Mouse (Mus musculus) ES-Bruce4 (cell line): Measurements from ENCODE around the gene Plcxd2. TPM values are rescaled to one million over a fixed set of nuclear protein-coding genes. Genes with fewer than 3 reads are reported as not detected.

Source experiments
- H3K27ac ChIP-seq: 2 replicates; pipeline ENCODE4 v1.5.1; 2012; ENCODE audit warnings: low read length, inconsistent platforms; ENCODE audit not compliant: insufficient read depth
- H3K27me3 ChIP-seq: 2 replicates; pipeline ENCODE4 v1.6.1; 2012; ENCODE audit warnings: mild to moderate bottlenecking, low read length, inconsistent platforms; ENCODE audit not compliant: control insufficient read depth, poor library complexity, insufficient read depth, severe bottlenecking
- H3K36me3 ChIP-seq: 2 replicates; pipeline ENCODE4 v1.6.1; 2012; ENCODE audit warnings: inconsistent platforms, mild to moderate bottlenecking, low read length, moderate library complexity; ENCODE audit not compliant: control insufficient read depth, poor library complexity, insufficient read depth, severe bottlenecking
- H3K4me1 ChIP-seq: one replicate; pipeline ENCODE4 v1.8.1; 2011; ENCODE audit warnings: low read length; ENCODE audit not compliant: control insufficient read depth, insufficient read depth
- H3K4me3 ChIP-seq: 2 replicates; pipeline ENCODE4 v1.5.1; 2011; ENCODE audit warnings: low read depth, mild to moderate bottlenecking, low read length
- H3K9ac ChIP-seq: 2 replicates; pipeline ENCODE4 v1.6.1; 2012; ENCODE audit warnings: low read depth, mild to moderate bottlenecking, inconsistent platforms; ENCODE audit not compliant: poor library complexity, severe bottlenecking
- H3K9me3 ChIP-seq: replicated peaks from 2 replicates; pipeline ENCODE4 v1.6.1; 2012; ENCODE audit warnings: mild to moderate bottlenecking, low read length, inconsistent platforms; ENCODE audit not compliant: control insufficient read depth, poor library complexity, insufficient read depth, severe bottlenecking
- CTCF ChIP-seq: IDR thresholded peaks from one replicate; pipeline ENCODE4 v1.8.1; 2011; ENCODE audit warnings: low read depth, low read length
- EP300 ChIP-seq: IDR thresholded peaks from 2 replicates; pipeline ENCODE4 v1.6.1; 2011; ENCODE audit warnings: low read depth, low read length; ENCODE audit not compliant: insufficient read depth
- POLR2A ChIP-seq: IDR thresholded peaks from one replicate; pipeline ENCODE4 v1.8.1; 2011; ENCODE audit warnings: low read length; ENCODE audit not compliant: insufficient read depth
- polyA plus RNA-seq: library from polyadenylated mRNA; stranded (reverse); fragments of >200 nt; gene quantifications from 2 replicates; pipeline ENCODE4 v1.2.4, GENCODE M21; 2011; ENCODE audit warnings: low read depth; ENCODE audit not compliant: missing spikeins, insufficient read depth, insufficient read length

Plcxd2 gene
- polyA plus RNA-seq, 1 experiment = 3.3 TPM

DNA sequence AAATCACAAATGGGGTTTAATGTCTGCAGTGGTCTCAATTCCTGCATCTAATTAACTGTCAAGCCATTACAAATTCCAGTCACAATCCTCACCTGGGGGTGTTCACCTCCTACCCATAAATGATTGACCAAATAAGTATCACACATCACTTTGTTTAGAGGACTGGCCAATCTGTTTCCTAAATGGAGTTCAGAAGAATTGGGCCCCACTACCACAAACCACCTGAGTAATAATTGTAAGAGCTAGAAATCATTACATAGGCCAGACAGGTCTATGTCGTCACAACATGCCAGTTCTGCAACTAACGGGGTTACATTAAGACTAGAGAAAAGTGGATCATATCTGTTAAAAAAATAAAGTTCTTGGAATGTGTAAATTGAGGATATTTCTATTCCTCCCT is 58.0 kb downstream of the Plcxd2 start:
- Histone ChIP-seq H3K27me3 (no peaks in the 10 kb centered on the region), H3K27ac (no peak overlapping the region), H3K4me1 (no peaks in the 10 kb centered on the region), H3K9me3 (no peaks in the 10 kb centered on the region), H3K9ac (no peak overlapping the region), H3K4me3 (no peak overlapping the region), H3K36me3 (no peaks in the 10 kb centered on the region)
- TF ChIP-seq CTCF = no peak
- TF ChIP-seq EP300 = no peak
- no peak for TF ChIP-seq POLR2A

DNA sequence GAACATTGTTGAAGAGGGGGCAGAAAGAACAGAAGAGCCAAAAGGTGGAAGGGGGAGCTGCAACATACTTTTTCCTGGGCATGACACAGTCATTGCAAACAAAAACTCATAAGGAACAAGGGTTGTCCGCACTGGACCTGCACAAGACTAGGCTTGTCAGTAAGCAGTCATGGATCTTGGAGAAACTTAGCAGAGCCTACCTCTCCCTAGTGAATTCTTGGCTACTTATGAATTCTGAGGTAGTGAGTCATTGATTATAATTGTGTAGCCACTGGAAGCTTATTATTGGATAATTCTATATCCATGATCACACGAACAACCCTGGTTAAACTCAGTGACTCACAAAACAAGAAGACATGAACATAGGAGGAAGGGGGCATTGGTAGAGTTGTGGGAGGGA is 63.7 kb downstream of the Plcxd2 start:
- TF ChIP-seq EP300 = no peak
- TF ChIP-seq POLR2A = no peak
- TF ChIP-seq CTCF = no peak
- no peak overlapping the region for H3K27ac ChIP-seq
- no peak overlapping the region for H3K4me3 ChIP-seq
- H3K9me3 ChIP-seq = no peaks in the 10 kb centered on the region
- H3K27me3 ChIP-seq = no peaks in the 10 kb centered on the region
- no peaks in the 10 kb centered on the region for H3K36me3 ChIP-seq
- no peaks in the 10 kb centered on the region for H3K4me1 ChIP-seq
- no peak overlapping the region for H3K9ac ChIP-seq

DNA sequence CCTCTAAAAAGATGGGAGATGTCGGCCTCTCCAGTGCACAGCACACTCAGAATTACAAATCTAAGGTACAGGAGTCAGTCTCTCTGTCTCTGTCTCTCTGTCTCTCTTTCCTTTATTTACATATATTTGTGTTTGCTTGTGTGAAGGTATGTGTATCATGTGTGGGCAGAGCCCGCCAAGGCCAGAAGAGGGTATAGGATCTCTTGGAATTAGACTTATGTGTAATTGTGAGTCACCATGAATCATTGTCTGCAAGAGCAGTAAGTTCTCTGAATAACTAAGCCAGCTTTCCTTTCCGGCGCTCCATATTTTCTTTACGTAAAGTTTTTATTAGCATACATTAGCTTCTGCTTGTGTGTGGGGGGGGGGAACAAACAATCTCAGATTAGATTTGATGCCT is 64.4 kb downstream of the Plcxd2 start:
- no peak for TF ChIP-seq CTCF
- TF ChIP-seq POLR2A = no peak
- no peak for TF ChIP-seq EP300
- no peaks in the 10 kb centered on the region for H3K36me3 ChIP-seq
- no peak overlapping the region for H3K27ac ChIP-seq
- H3K9me3 ChIP-seq = no peaks in the 10 kb centered on the region
- no peaks in the 10 kb centered on the region for H3K4me1 ChIP-seq
- H3K4me3 ChIP-seq = no peak overlapping the region
- no peaks in the 10 kb centered on the region for H3K27me3 ChIP-seq
- H3K9ac ChIP-seq = no peak overlapping the region

DNA sequence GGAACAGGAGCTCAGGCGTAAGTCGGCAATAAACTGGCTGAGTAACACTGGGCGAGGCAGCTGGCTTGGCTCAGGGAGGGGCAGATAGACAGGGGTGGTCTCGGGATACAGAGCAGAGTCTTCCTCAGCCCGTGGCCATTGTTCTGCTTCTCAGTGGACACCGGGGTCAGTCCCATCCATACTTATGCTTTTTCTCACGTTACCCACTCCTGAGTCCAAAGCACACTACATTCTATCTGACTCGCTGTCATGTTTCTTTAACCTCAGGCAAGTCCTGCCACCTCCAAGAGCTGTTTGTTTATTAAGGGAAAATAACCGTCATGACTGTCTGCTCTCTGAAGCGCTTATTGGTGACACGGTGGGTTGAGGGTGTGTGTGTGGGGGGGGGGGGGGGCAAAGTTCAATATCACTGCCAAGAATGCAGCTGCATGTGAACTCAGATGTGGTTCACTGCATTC is 64.8 kb downstream of the Plcxd2 start:
- Histone ChIP-seq H3K36me3 (no peaks in the 10 kb centered on the region), H3K27ac (no peak overlapping the region), H3K27me3 (no peaks in the 10 kb centered on the region), H3K9me3 (no peaks in the 10 kb centered on the region), H3K9ac (no peak overlapping the region), H3K4me1 (no peaks in the 10 kb centered on the region), H3K4me3 (no peak overlapping the region)
- no peak for TF ChIP-seq EP300

DNA sequence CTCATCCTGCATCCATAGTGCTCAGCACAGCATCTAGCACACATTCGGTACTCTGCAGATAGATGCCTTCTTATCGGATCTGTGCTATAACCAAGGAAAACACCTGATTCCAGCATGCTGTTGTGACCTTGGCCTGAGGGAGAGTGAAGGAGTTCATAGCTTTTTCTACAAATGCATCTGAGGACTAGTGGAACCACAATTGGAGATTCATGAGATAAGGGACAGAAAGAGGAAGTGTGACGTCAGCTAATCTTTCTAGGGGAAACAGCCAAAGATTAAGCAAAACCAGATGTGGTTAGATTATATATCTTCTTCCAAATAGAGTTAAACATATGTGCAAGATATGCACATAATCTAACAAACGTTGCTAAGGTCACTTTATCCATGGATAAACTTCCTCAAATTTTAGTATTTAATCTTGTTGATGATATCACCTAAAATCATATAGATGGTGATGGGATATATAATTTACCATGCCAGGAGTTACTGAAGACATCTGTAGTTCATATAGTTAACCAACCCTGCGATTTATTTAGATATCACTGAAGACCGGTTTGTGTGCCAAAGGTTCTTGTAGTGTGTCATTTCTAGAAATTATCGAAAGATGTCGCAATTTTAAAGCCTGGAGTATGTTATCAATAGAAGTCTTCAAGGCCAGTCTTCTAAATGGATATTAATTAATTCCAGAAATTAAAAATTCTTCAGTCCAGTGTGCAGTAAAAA is 67.7 kb downstream of the Plcxd2 start:
- TF ChIP-seq EP300 = no peak
- no peak for TF ChIP-seq CTCF
- TF ChIP-seq POLR2A = no peak
- H3K36me3 ChIP-seq = no peaks in the 10 kb centered on the region
- no peak overlapping the region for H3K27ac ChIP-seq
- no peak overlapping the region for H3K4me3 ChIP-seq
- H3K9me3 ChIP-seq = no peaks in the 10 kb centered on the region; the same call in 1 of the 2 replicates
- no peak overlapping the region for H3K9ac ChIP-seq
- H3K27me3 ChIP-seq = no peaks in the 10 kb centered on the region
- no peaks in the 10 kb centered on the region for H3K4me1 ChIP-seq

DNA sequence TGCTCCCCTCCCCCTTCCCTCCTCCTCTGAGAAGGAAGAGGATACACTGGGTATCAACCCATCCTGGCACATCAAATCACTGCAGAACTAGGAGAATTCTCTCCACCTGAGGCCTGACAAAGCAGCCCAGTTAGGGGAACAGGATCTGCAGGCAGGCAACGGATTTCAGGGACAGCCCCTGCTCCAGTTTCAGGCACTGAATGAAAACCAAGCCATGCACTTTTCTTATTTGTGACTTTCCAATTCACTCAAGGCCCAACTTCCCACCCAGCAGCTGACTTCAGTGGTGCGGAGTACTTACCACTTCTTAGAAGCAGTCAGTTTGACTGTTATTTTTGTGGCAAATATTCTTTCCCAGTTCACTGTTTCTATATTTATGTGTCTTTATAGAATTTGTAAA is 69.3 kb downstream of the Plcxd2 start:
- H3K9me3 ChIP-seq = no peaks in the 10 kb centered on the region; the same call in 1 of the 2 replicates
- no peaks in the 10 kb centered on the region for H3K27me3 ChIP-seq
- TF ChIP-seq POLR2A (no peak), CTCF (no peak), EP300 (no peak)
- H3K27ac ChIP-seq = no peak overlapping the region
- no peak overlapping the region for H3K9ac ChIP-seq
- no peaks in the 10 kb centered on the region for H3K36me3 ChIP-seq
- H3K4me3 ChIP-seq = no peak overlapping the region
- H3K4me1 ChIP-seq = no peaks in the 10 kb centered on the region
